21 mouse cellular contexts compared by ENCODE assay signal in genomic region chr7:111164276-111164675, GRCm38 (mm10).
DNase-seq lines count a peak whose midpoint lies in the region.
"Had no signal": no experiment of that assay in that cellular context is flagged by ENCODE, and none has a peak within 500 bp of the region (broad histone marks: within the 10 kb centered on the region; RNA-seq: fewer than 3 reads in every experiment).

No protein-coding gene starts in this region.

- no peaks in the 10 kb centered on the region for H3K79me2 ChIP-seq in macrophage (ENCODE audit: inconsistent target)

- peak; percentile 41 for DNase-seq in layer of hippocampus, adult 9-11 months
- DNase-seq in layer of hippocampus, postnatal 25 days (ENCODE audit: extremely low spot score in 1 of 2, low spot score in 1 of 2): no peak
- DNase-seq in 3T3-L1 (ENCODE audit: low read depth, low spot score): peak; percentile 47
- DNase-seq in 416B (ENCODE audit: low read depth): peak; percentile 86
- no peak for DNase-seq in testis, postnatal 14 days (ENCODE audit: low spot score)
- no peak for DNase-seq in cerebellum, adult 11-12 months
- DNase-seq: adrenal gland, postnatal 14 days; cerebellum, adult 11 months; gastrocnemius, postnatal 36 days; kidney, adult 2 months; layer of hippocampus, postnatal 36 days; lung, postnatal 4 days had no signal

- H3K27ac ChIP-seq in macrophage: peak overlapping the region; percentile 59
- H3K27ac ChIP-seq: embryonic facial prominence, embryonic 10.5 days; forebrain, embryonic 10.5 days; hindbrain, embryonic 15.5 days; kidney, postnatal 0 days; limb, embryonic 15.5 days; liver, embryonic 14.5 days; lung, embryonic 15.5 days; stomach, postnatal 0 days had no signal

- H3K36me3 ChIP-seq in macrophage (ENCODE audit: inconsistent target): no peaks in the 10 kb centered on the region
- H3K36me3 ChIP-seq: embryonic facial prominence, embryonic 10.5 days; forebrain, embryonic 10.5 days; hindbrain, embryonic 15.5 days; limb, embryonic 15.5 days; lung, embryonic 15.5 days had no signal

- no peak overlapping the region for H3K4me3 ChIP-seq in macrophage (ENCODE audit: inconsistent target)
- H3K4me3 ChIP-seq: embryonic facial prominence, embryonic 10.5 days; forebrain, embryonic 10.5 days; hindbrain, embryonic 15.5 days; limb, embryonic 15.5 days; lung, embryonic 15.5 days had no signal

- 35% methylated on average over 3 of the region's 3 CpGs for WGBS in macrophage (ENCODE audit: missing documents)

Comparison
In these comparisons a context has a peak if more than half of its experiments do, and no peak if none do; other contexts are left out.
1. DNase-seq: peak in layer of hippocampus, adult 9-11 months (single experiment), 3T3-L1 (single experiment) and 416B (single experiment); none in layer of hippocampus, postnatal 25 days (0 of 2), testis, postnatal 14 days (single experiment) and cerebellum, adult 11-12 months (single experiment).